Comparison of ENCODE assay signal across 8 mouse cellular contexts in genomic region chr11:114668301-114668710, GRCm38 (mm10). TPM values are rescaled to one million over a fixed set of nuclear protein-coding genes. Genes with fewer than 3 reads are reported as not detected.
A peak's percentile ranks its signal among the peaks of the same experiment; 100 is the strongest.
DNase-seq lines count a peak whose midpoint lies in the region; ATAC-seq and TF ChIP-seq lines count a peak whose summit lies in the region.

Gene Rpl38 (plus strand): TSS chr11:114668524.

- H3K4me2 ChIP-seq in lung, embryonic 15.5 days: peak within 1 kb of the TSS; percentile 66

- TF ChIP-seq POLR2A in olfactory bulb, adult 2 months (IDR thresholded peaks at IDR 0.05; ENCODE audit: insufficient read depth, low read depth, low read length): peak; percentile 61

- H3K27ac ChIP-seq in hindbrain, embryonic 10.5 days: peak within 1 kb of the TSS; percentile 96
- H3K27ac ChIP-seq in lung, embryonic 15.5 days: peak within 1 kb of the TSS; percentile 88
- H3K27ac ChIP-seq in olfactory bulb, adult 2 months (ENCODE audit: insufficient read depth, low read depth, low read length): peak within 1 kb of the TSS; percentile 75

- no peaks in the 10 kb centered on the region for H3K9me3 ChIP-seq in hindbrain, embryonic 10.5 days
- H3K9me3 ChIP-seq in lung, embryonic 15.5 days: no peaks in the 10 kb centered on the region

- under 1% methylated on average over 21 of the region's 21 CpGs for WGBS in hindbrain, embryonic 10.5 days
- 2% methylated on average over 18 of the region's 21 CpGs for WGBS in lung, embryonic 15.5 days
- WGBS in olfactory bulb, adult 2 months: under 1% methylated on average over 21 of the region's 21 CpGs

- H3K4me3 ChIP-seq in hindbrain, embryonic 10.5 days: peak within 1 kb of the TSS; percentile 93
- peak within 1 kb of the TSS; percentile 83 for H3K4me3 ChIP-seq in lung, embryonic 15.5 days
- peak within 1 kb of the TSS; percentile 94 for H3K4me3 ChIP-seq in olfactory bulb, adult 2 months (ENCODE audit: insufficient read depth, low read depth, low read length)

- H3K9ac ChIP-seq in lung, embryonic 15.5 days: peak within 1 kb of the TSS; percentile 90

- DNase-seq in Muller cell, postnatal 12 days (ENCODE audit: inconsistent ontology term): peak; percentile 90
- DNase-seq in cerebellum, adult 9-11 months: peak; percentile 94
- peak; percentile 89 to 100 for DNase-seq in frontal cortex, adult 2 months (ENCODE audit: extremely low spot score in 1 of 2, low spot score in 1 of 2)
- peak; percentile 92 for DNase-seq in hindbrain, embryonic 10.5 days (ENCODE audit: low spot score)
- DNase-seq in layer of hippocampus, adult 9-10 months (ENCODE audit: low spot score): peak; percentile 97
- peak; percentile 80 to 89 for DNase-seq in thymus, adult 18-20 months

- H3K36me3 ChIP-seq in hindbrain, embryonic 10.5 days: peaks cover 34% of the 10 kb centered on the region
- peaks cover 32% of the 10 kb centered on the region for H3K36me3 ChIP-seq in lung, embryonic 15.5 days

- no peak for TF ChIP-seq CTCF in olfactory bulb, adult 2 months (IDR thresholded peaks at IDR 0.05; ENCODE audit: insufficient read depth, low read depth, low read length)

- ATAC-seq in lung, embryonic 15.5 days (ENCODE audit: borderline replicate concordance, extremely low read depth, low FRiP score, low TSS enrichment): peak; percentile 86

- H3K4me1 ChIP-seq in hindbrain, embryonic 10.5 days (replicated peaks): peaks cover 29% of the 10 kb centered on the region
- H3K4me1 ChIP-seq in lung, embryonic 15.5 days: peaks cover 13% of the 10 kb centered on the region
- H3K4me1 ChIP-seq in olfactory bulb, adult 2 months (ENCODE audit: control insufficient read depth, insufficient read depth, low read length): peaks cover 26% of the 10 kb centered on the region

- peaks cover 20% of the 10 kb centered on the region for H3K27me3 ChIP-seq in hindbrain, embryonic 10.5 days (ENCODE audit: insufficient read depth, poor library complexity, severe bottlenecking)
- H3K27me3 ChIP-seq in lung, embryonic 15.5 days: peaks cover 18% of the 10 kb centered on the region; the same call in 1 of the 2 replicates

RNA-seq across cellular contexts. Expression of gene Rpl38, which starts in this region (rescaled TPM):
- polyA plus RNA-seq in frontal cortex, adult 2 months (2012; rRNA removed): 1,969 and 2,066 TPM in 2 replicates
- polyA plus RNA-seq in hindbrain, embryonic 10.5 days (2016; fragmentation: Nextera tagmentation; extraction: Ambion mirVana): 959 and 1,042 TPM in 2 replicates
- polyA plus RNA-seq in lung, embryonic 15.5 days (2015; fragmentation: Nextera tagmentation; extraction: Ambion mirVana): 816 and 841 TPM in 2 replicates
- 1,436 TPM in 1 of 2 replicates, not detected in the other for polyA plus RNA-seq in olfactory bulb, adult 2 months (2012; ENCODE audit: insufficient read depth, insufficient read length, low replicate concordance, missing spikeins)

Comparison
In these comparisons a context has a peak if more than half of its experiments do, and no peak if none do; other contexts are left out.
1. Peak in every context shown above with its lines: DNase-seq, ATAC-seq, H3K4me3 ChIP-seq and H3K27ac ChIP-seq.